Mouse (Mus musculus) limb, embryonic 13.5 days (tissue): ENCODE measurements around the gene Gm42420. TPM values are rescaled to one million over a fixed set of nuclear protein-coding genes. Genes with fewer than 3 reads are reported as not detected.

ENCODE experiments used
- ATAC-seq: fragments of 200-750 bp; cut with Nextera tagmentation; 2 replicates; pipeline ENCODE4 v1.8.0; 2017; ENCODE audit warnings: low read depth, moderate number of reproducible peaks, moderate TSS enrichment; ENCODE audit not compliant: low FRiP score
- H3K27ac ChIP-seq: fragments of 300-500 bp; sonication (generic); 2 replicates; pipeline ENCODE4 v1.5.1; 2015; ENCODE audit warnings: inconsistent platforms, mild to moderate bottlenecking, moderate library complexity
- H3K27me3 ChIP-seq: fragments of 300-500 bp; sonication (generic); 2 replicates; pipeline ENCODE4 v1.6.1; 2015; ENCODE audit warnings: mild to moderate bottlenecking, inconsistent platforms
- H3K36me3 ChIP-seq: fragments of 300-500 bp; sonication (generic); 2 replicates; pipeline ENCODE4 v1.6.1; 2015; ENCODE audit warnings: inconsistent platforms, mild to moderate bottlenecking, moderate library complexity
- H3K4me1 ChIP-seq: fragments of 300-500 bp; sonication (generic); 2 replicates; pipeline ENCODE4 v1.6.1; 2015; ENCODE audit warnings: inconsistent platforms
- H3K4me2 ChIP-seq: fragments of 300-500 bp; sonication (generic); replicated peaks from 2 replicates; pipeline ENCODE4 v1.6.1; 2015; ENCODE audit warnings: inconsistent platforms, mild to moderate bottlenecking, moderate library complexity
- H3K4me3 ChIP-seq: fragments of 300-500 bp; sonication (generic); 2 replicates; pipeline ENCODE4 v1.5.1; 2015; ENCODE audit warnings: moderate library complexity, mild to moderate bottlenecking, inconsistent platforms
- H3K9ac ChIP-seq: fragments of 300-500 bp; sonication (generic); 2 replicates; pipeline ENCODE4 v1.6.1; 2015; ENCODE audit warnings: mild to moderate bottlenecking, inconsistent platforms
- H3K9me3 ChIP-seq: fragments of 300-500 bp; sonication (generic); 2 replicates; pipeline ENCODE4 v1.6.1; 2016; ENCODE audit warnings: inconsistent platforms
- WGBS: fragments of 180-500 bp; shearing (Covaris S2); methylation state at CpG from one replicate; pipeline ENCODE4 v1.1.7; 2015; 5-methylcytosine and 5-hydroxymethylcytosine counted together
- polyA plus RNA-seq: library from polyadenylated mRNA; unstranded; fragments of >200 nt; fragmentation: Nextera tagmentation; extraction: Ambion mirVana; gene quantifications from 2 replicates; pipeline ENCODE4 v1.2.1, GENCODE M21; 2015

Gm42420 gene
- polyA plus RNA-seq, 1 experiment from 2014 or later, result 1.0 TPM

DNA sequence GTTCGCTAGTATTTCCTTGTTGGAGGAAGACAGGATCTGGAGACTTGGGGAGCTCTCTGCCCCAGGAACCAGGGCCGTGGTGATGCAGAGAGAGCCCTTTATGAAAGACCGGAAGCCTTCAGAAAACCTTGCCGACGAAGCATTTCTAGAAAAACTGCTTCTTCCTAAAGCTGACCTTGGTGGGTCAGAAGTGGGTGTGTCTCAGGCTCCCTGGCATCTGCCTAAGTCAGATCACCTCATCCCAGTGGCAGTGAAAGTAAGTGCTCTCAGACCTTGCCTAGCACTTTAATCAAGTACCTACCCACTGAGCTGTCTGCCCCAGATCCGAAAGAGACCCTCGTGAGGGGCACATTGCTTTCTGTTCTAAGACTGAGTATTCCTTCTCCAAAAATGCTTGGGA is 10.6 kb upstream of the Gm42420 start:
- H3K27ac ChIP-seq, result no peak overlapping the region
- 79% methylated on average over 7 of the region's 7 CpGs for WGBS

DNA sequence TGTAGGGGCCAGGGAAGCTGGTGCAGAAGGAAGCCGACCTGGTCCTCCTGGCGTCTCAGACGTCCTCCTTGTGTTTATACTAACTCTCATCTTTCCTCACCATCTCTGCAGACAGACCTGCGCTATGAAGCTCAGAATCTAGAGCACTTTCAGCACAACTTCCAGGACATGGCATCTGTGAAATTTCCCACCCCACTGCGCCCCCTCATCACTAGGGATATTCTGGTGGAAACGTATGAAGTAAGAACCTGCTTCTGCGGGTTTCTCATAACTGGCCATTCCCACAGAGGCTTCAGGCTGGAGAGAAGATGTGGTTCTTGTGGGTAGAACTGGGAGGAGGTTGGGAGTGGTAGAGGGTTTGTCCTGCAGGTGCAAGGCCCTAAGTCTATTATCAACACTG is 6.0 kb upstream of the Gm42420 start:
- 86% methylated on average over 7 of the region's 7 CpGs for WGBS
- H3K9ac ChIP-seq, result no peak overlapping the region
- H3K36me3 ChIP-seq, result peaks cover 77% of the 10 kb centered on the region
- no peak for ATAC-seq
- no peak overlapping the region for H3K4me3 ChIP-seq
- H3K27me3 ChIP-seq, result no peaks in the 10 kb centered on the region
- no peak overlapping the region for H3K27ac ChIP-seq
- no peak overlapping the region for H3K4me2 ChIP-seq
- no peaks in the 10 kb centered on the region for H3K9me3 ChIP-seq
- H3K4me1 ChIP-seq, result peaks cover 6% of the 10 kb centered on the region

More for the DNA sequence above, 10.6 kb upstream of the Gm42420 start:
- Histone ChIP-seq H3K9me3 (no peaks in the 10 kb centered on the region), H3K4me2 (peak overlapping the region; percentile 89), H3K9ac (peak overlapping the region; percentile 90), H3K36me3 (peaks cover 35% of the 10 kb centered on the region), H3K4me3 (peak overlapping the region; percentile 86), H3K4me1 (peaks cover 10% of the 10 kb centered on the region), H3K27me3 (no peaks in the 10 kb centered on the region)
- no peak for ATAC-seq

DNA sequence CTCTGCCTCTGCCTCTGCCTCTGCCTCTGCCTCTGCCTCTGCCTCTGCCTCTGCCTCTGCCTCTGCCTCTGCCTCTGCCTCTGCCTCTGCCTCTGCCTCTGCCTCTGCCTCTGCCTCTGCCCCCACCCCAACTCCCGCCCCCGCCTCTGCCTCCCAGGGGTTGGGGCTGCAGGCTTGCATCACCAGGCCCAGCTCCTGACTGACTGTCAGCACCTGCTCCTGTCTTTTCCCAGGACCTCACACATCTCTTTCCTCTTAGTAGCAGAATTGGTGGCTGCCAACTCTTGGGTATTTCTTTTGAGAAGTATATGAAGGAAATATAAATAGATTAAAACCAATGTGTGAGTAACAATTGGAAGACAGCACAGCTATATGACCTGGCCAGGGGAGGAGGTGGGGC is 5.0 kb upstream of the Gm42420 start:
- Histone ChIP-seq H3K9ac (no peak overlapping the region), H3K9me3 (no peaks in the 10 kb centered on the region), H3K4me1 (no peaks in the 10 kb centered on the region), H3K36me3 (peaks cover 85% of the 10 kb centered on the region), H3K27ac (no peak overlapping the region), H3K27me3 (no peaks in the 10 kb centered on the region), H3K4me3 (no peak overlapping the region), H3K4me2 (no peak overlapping the region)
- WGBS, result 59% methylated on average over 2 of the region's 2 CpGs
- ATAC-seq, result no peak

DNA sequence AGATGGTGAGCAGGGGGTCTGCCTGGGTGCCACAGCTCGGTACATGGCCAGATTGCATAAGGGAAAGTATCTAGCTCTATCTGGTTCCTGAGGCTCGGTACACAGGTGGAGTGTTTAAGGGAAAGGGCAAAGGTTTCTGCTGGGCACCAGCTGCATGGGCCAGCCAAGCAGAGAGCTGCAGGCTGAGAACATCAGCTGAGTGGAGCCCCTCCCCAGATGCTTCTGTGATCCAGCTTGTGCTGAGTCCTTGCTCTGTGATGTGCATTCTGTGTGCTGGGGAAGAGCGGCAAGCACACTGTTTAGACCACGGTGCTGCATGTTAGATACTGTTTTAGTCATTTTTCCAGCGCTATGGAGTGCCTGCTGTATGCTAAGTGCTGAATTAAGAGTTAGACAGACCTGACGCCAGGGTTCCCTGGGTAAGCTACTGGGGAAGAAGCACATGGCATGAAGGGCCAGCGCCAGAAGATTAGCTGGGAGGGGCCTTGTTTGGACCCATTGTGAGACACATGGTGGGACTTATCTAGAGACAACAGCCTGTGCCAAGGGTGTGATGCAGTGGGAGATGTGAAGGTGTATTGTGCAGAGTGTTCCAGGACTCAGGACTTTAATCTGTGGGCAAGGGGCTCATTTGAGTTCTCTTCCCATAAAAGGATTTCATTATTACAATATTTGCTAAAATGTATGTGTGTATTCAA is 4.3 kb upstream of the Gm42420 start:
- Histone ChIP-seq H3K27ac (no peak overlapping the region), H3K4me1 (no peaks in the 10 kb centered on the region), H3K9me3 (no peaks in the 10 kb centered on the region), H3K36me3 (peaks cover 92% of the 10 kb centered on the region), H3K4me2 (no peak overlapping the region), H3K4me3 (no peak overlapping the region), H3K27me3 (no peaks in the 10 kb centered on the region), H3K9ac (no peak overlapping the region)
- WGBS, result 85% methylated on average over 7 of the region's 7 CpGs
- ATAC-seq, result no peak

DNA sequence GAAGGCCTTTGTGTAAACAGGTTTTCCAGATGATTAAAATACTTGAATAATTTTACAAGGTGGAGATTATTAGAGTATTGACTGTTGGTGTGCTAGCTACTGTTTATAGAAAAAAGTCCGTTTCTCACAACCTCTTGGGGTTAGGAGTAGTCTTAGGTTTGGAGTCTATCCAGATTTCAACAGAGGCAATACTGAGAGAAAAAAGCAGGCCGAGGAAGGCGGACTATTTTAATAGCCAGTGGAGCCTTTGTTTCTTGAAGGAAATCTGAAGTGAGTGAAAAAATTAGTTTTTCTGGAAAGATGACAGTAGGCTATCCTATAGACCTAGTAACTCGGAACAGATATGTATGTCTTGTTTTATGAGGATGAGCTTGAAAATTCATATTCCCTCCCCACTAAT is 5.9 kb downstream of the Gm42420 start:
- peak overlapping the region; percentile 68 for H3K4me2 ChIP-seq
- no peaks in the 10 kb centered on the region for H3K27me3 ChIP-seq
- WGBS, result 95% methylated on average over 4 of the region's 4 CpGs
- no peak for ATAC-seq
- H3K27ac ChIP-seq, result no peak overlapping the region
- peaks cover 12% of the 10 kb centered on the region for H3K4me1 ChIP-seq
- no peaks in the 10 kb centered on the region for H3K9me3 ChIP-seq
- peak overlapping the region; percentile 79 for H3K4me3 ChIP-seq
- H3K36me3 ChIP-seq, result peaks cover 41% of the 10 kb centered on the region
- H3K9ac ChIP-seq, result no peak overlapping the region

DNA sequence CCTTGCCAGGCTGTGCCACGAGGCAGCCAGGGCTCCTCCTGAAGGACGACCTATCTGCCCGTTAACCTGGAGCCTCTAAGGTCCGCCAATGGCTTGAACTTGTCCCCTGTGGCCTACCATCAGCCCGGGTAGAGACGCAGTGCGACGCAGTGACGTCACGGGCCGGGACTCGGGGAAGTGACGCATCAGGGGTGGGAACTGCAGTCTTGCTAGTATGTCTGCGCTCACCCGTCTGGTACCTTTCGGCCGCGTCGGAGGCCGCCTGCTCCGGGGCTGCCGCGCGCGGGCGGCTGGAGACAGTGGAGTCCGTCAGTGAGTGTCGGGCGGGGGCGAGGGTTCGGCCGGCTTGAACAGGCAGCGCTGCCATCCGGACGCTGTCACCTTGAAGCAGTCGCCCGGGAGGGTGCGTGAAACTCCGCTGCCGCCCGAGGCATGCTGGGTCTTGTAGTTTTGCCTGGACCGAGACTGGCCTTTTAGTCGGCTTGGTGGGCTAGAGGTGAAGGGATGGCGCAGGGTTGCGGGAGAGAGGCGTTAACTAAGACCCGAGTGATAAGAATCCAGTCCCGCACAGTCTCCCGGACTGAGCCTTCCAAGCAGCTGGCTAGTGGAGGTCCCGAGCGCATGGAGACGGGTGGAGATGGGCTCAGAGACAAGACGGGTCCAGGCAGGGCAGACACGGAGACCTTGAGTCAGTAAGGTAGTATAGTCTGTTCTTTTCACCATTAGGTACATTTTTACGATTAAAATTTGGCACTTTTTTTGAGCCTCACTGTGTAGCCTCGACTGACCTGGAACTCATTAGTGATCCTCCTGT is 7.1 kb downstream of the Gm42420 start, which contains the start of gene Ndufb2:
Gene Ndufb2 (plus strand): TSS at position 174 of the 814 bp plus-strand sequence.
- peaks cover 40% of the 10 kb centered on the region for H3K36me3 ChIP-seq
- no peaks in the 10 kb centered on the region for H3K9me3 ChIP-seq
- ATAC-seq, result peak; percentile 98
- H3K9ac ChIP-seq, result peak within 1 kb of the TSS; percentile 86
- H3K4me3 ChIP-seq, result peak within 1 kb of the TSS; percentile 79
- H3K4me1 ChIP-seq, result peaks cover 12% of the 10 kb centered on the region
- H3K4me2 ChIP-seq, result peak within 1 kb of the TSS; percentile 68
- WGBS, result under 1% methylated on average over 56 of the region's 56 CpGs
- H3K27me3 ChIP-seq, result no peaks in the 10 kb centered on the region
- peak within 1 kb of the TSS; percentile 90 for H3K27ac ChIP-seq

DNA sequence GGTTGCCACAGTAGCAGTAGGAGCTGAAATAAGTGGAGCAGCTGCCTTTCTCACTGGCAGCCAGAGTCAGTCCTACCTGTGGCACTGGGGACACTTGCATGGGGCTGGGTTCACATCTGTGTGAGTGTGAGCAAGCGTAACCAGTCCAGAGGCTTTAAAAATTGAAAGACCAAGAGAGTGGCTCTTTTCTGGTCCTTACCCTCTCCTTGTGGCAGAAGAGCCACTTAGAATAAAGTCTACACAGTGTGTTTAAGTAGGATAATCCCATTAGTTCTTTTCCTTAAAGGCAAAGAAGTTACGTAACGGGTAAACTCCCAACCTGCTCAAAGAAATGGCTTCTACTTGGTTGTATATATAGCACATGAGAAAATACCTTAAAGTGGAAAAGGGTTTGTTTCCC is 15.3 kb downstream of the Gm42420 start:
- Histone ChIP-seq H3K4me3 (no peak overlapping the region), H3K9me3 (no peaks in the 10 kb centered on the region), H3K27ac (no peak overlapping the region), H3K9ac (no peak overlapping the region), H3K36me3 (peaks cover 69% of the 10 kb centered on the region), H3K4me1 (no peaks in the 10 kb centered on the region), H3K27me3 (no peaks in the 10 kb centered on the region), H3K4me2 (no peak overlapping the region)
- no peak for ATAC-seq
- 93% methylated on average over 3 of the region's 3 CpGs for whole genome bisulfite sequencing

DNA sequence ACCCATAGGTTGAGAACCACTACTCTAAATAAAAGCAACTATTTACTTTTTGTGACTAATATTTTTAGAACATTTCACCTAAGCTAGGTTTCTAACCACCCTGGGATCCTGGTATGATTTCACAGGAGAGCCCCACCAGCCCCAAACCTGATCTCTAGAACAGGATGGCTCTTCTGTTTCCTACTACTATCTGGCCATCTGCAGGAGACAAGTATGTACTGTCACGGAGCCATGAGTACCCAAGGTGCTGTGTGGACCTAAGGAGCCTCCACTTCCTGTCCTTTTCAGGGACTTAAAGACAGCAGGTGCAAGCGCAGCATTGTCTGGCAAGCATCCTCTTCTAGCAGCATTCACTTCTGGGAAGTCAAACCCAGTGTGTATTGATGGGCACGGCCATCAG is 16.3 kb downstream of the Gm42420 start:
- no peak for ATAC-seq
- Histone ChIP-seq H3K4me3 (no peak overlapping the region), H3K36me3 (peaks cover 67% of the 10 kb centered on the region), H3K9me3 (no peaks in the 10 kb centered on the region), H3K27me3 (no peaks in the 10 kb centered on the region), H3K9ac (no peak overlapping the region), H3K4me1 (no peaks in the 10 kb centered on the region), H3K4me2 (no peak overlapping the region), H3K27ac (no peak overlapping the region)
- WGBS, result 85% methylated on average over 3 of the region's 3 CpGs

DNA sequence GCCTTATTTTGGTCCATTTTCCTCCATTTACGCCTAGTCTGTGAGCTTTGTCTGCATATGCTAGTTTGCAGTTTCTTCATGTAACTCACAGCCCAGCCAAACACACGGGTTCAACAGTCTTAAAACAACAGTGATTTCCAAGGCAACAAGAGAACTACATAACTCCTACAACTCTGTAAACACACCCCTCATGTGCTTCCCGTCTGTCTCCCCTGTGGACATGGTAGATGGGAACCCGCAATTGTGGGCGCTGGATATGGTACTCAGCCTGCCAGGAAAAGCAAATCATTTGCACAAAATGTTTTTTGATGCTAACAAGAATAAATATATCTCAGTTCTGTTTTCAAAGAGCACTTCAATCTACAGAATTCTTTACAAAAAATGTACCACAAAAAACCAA is 19.0 kb downstream of the Gm42420 start:
- 86% methylated on average over 5 of the region's 5 CpGs for WGBS

DNA sequence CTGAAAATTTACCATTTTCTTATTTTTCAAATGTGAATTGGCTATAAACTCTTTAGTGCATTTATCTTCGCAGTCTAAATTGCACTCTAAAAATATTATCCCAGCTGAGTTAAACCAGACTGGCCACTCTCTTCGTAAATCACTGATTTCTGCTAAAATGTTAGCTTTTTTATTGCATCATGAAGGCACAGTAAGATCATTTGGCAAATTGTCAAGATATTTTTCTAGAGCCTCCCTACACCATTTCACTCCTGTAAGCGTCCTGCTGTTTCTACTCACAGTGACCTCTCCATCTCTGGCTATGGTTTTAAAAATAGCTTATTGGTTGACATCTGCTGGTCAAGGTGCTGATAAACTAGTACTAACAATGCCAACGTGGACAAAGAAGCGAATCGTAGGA is 20.5 kb downstream of the Gm42420 start:
- Histone ChIP-seq H3K36me3 (peaks cover 34% of the 10 kb centered on the region), H3K9ac (no peak overlapping the region), H3K4me1 (no peaks in the 10 kb centered on the region), H3K4me3 (no peak overlapping the region), H3K27ac (no peak overlapping the region), H3K9me3 (no peaks in the 10 kb centered on the region), H3K4me2 (no peak overlapping the region), H3K27me3 (no peaks in the 10 kb centered on the region)
- ATAC-seq, result no peak
- WGBS, result 81% methylated on average over 6 of the region's 6 CpGs

More for the DNA sequence above, 19.0 kb downstream of the Gm42420 start:
- H3K27me3 ChIP-seq, result no peaks in the 10 kb centered on the region
- H3K4me1 ChIP-seq, result no peaks in the 10 kb centered on the region
- no peak overlapping the region for H3K27ac ChIP-seq
- no peak overlapping the region for H3K4me2 ChIP-seq
- no peak overlapping the region for H3K4me3 ChIP-seq
- no peak for ATAC-seq
- peaks cover 42% of the 10 kb centered on the region for H3K36me3 ChIP-seq
- H3K9ac ChIP-seq, result no peak overlapping the region
- no peaks in the 10 kb centered on the region for H3K9me3 ChIP-seq

DNA sequence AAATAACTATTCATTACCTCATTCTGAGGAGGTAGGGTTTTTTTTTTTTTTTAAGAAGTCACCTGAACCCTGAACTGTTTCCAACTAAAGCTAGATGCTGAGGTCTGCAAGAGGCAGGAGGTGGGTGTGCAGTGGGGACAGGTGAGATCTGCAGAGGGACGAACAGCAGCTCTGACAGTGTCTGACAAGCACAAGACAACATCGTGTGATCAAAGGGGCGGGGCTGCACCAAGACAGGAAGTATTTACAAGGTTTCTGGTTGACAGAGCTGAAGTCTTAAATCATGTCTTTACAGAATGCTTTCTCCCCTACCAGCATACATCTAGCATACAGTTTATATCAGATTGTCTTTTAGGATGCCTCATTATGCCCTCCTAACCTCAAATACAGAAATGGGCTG is 21.3 kb downstream of the Gm42420 start:
- no peaks in the 10 kb centered on the region for H3K27me3 ChIP-seq
- ATAC-seq, result no peak
- no peak overlapping the region for H3K4me2 ChIP-seq
- H3K9ac ChIP-seq, result no peak overlapping the region
- no peak overlapping the region for H3K4me3 ChIP-seq
- no peak overlapping the region for H3K27ac ChIP-seq
- WGBS, result 62% methylated on average over 3 of the region's 3 CpGs
- no peaks in the 10 kb centered on the region for H3K9me3 ChIP-seq
- peaks cover 29% of the 10 kb centered on the region for H3K36me3 ChIP-seq
- H3K4me1 ChIP-seq, result no peaks in the 10 kb centered on the region

DNA sequence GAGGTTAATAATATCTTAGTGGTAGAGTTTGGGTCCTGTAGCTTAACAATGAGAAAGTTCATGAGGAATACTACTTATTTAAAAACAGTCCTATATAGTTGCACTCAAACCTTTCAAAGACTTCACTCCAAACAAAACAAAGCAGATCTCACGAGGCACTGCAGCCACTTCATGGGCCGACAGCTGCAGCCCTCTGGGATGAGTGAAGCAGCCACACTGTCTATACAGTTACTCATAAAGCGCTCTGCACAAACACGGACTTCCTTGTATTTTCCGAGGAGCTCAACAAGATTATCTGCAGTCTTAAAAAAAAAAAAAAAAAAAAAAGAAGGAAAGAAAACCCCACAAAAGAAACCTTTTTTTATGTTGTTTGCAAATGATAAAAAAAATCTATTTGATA is 21.8 kb downstream of the Gm42420 start:
- Histone ChIP-seq H3K4me1 (no peaks in the 10 kb centered on the region), H3K27ac (no peak overlapping the region), H3K4me3 (no peak overlapping the region), H3K36me3 (peaks cover 24% of the 10 kb centered on the region), H3K9ac (no peak overlapping the region), H3K27me3 (no peaks in the 10 kb centered on the region), H3K9me3 (no peaks in the 10 kb centered on the region), H3K4me2 (no peak overlapping the region)
- WGBS, result 76% methylated on average over 5 of the region's 5 CpGs
- no peak for ATAC-seq
